Mouse (Mus musculus) mesoderm, embryonic 11.5 days (tissue): ENCODE data around the gene Car11.
"Not testable (repeated sequence)": the region's sequence is repeated elsewhere in the genome, so short reads cannot be mapped to it uniquely, and the experiment has no call there.

Source experiments
- DNase-seq: peaks from one replicate; pipeline ENCODE4 v3.0.0-alpha.2; 2012; ENCODE audit warnings: low read depth, low spot score

The Car11 gene

GRCm38 (mm10) chr7:45699523-45700141 lies at the start of gene Car11:
Gene Car11, plus strand, starts transcription at chr7:45699843.
- DNase-seq = no peak

GRCm38 (mm10) chr7:45650484-45650883 lies 49.2 kb upstream of the Car11 start:
- not testable (repeated sequence) for DNase-seq

- peak; percentile 23 for DNase-seq
Measured at GRCm38 (mm10) chr7:45654424-45655047, 45.1 kb upstream of the Car11 start.

GRCm38 (mm10) chr7:45660746-45661478 lies 38.7 kb upstream of the Car11 start:
- DNase-seq = no peak

- DNase-seq = not testable (repeated sequence)
Measured at GRCm38 (mm10) chr7:45661702-45662101, 37.9 kb upstream of the Car11 start.

GRCm38 (mm10) chr7:45665303-45666138 lies 34.1 kb upstream of the Car11 start:
- no peak for DNase-seq

- no peak for DNase-seq
Measured at GRCm38 (mm10) chr7:45666161-45666560, 33.5 kb upstream of the Car11 start, which contains the start of gene Fut2. Gene Fut2, minus strand, starts transcription at chr7:45666394.

GRCm38 (mm10) chr7:45667761-45668160 lies 31.9 kb upstream of the Car11 start:
- DNase-seq = no peak

GRCm38 (mm10) chr7:45668921-45669320 lies 30.7 kb upstream of the Car11 start:
- DNase-seq = no peak

- DNase-seq = no peak
Measured at GRCm38 (mm10) chr7:45677627-45678295, 21.9 kb upstream of the Car11 start.

- DNase-seq = no peak
Measured at GRCm38 (mm10) chr7:45678513-45678912, 21.1 kb upstream of the Car11 start.

GRCm38 (mm10) chr7:45679966-45680621 lies 19.5 kb upstream of the Car11 start:
- DNase-seq = no peak

GRCm38 (mm10) chr7:45681046-45681736 lies 18.5 kb upstream of the Car11 start:
- DNase-seq = no peak

GRCm38 (mm10) chr7:45682144-45683126 lies 17.2 kb upstream of the Car11 start:
- DNase-seq = peak; percentile 94

- DNase-seq = no peak
Measured at GRCm38 (mm10) chr7:45683396-45684050, 16.1 kb upstream of the Car11 start, which contains the start of gene Ntn5. Gene Ntn5, plus strand, starts transcription at chr7:45684022.

- DNase-seq = peak; percentile 44
Measured at GRCm38 (mm10) chr7:45685811-45686210, 13.8 kb upstream of the Car11 start.

- DNase-seq = no peak
Measured at GRCm38 (mm10) chr7:45686841-45687240, 12.8 kb upstream of the Car11 start.

GRCm38 (mm10) chr7:45689099-45689498 lies 10.5 kb upstream of the Car11 start:
- no peak for DNase-seq
